Mouse (Mus musculus): Measurements from ENCODE around the gene Rb1. TPM values are rescaled to one million over a fixed set of nuclear protein-coding genes. Genes with fewer than 3 reads are reported as not detected.

Gene Rb1
- polyA plus RNA-seq, 1 experiment from 2014 or later: 27.1 TPM

DNA sequence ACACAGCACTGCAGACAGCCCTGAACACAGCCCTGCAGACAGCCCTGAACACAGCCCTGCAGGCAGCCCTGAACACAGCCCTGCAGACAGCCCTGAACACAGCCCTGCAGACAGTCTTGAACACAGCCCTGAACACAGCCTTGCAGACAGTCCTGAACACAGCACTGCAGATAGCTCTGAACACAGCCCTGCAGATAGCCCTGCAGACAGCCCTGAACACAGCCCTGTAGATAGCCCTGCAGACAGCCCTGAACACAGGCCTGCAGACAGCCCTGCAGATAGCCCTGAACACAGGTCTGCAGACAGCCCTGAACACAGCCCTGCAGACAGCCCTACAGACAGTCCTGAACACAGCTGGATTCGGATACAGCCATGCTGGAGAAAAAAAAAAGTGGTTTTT is 150.6 kb downstream of the Rb1 start:
- H3K9me3 ChIP-seq: no peaks in the 10 kb centered on the region
- H3K4me3 ChIP-seq: no peak overlapping the region
- no peaks in the 10 kb centered on the region for H3K27me3 ChIP-seq (ENCODE audit: insufficient read depth, poor library complexity, severe bottlenecking)
- peaks cover 100% of the 10 kb centered on the region for H3K36me3 ChIP-seq
- DNase-seq (ENCODE audit: low spot score): no peak
- WGBS: 94% methylated on average over 1 of the region's 1 CpGs
- no peaks in the 10 kb centered on the region for H3K4me1 ChIP-seq (replicated peaks)
- no peak overlapping the region for H3K27ac ChIP-seq

DNA sequence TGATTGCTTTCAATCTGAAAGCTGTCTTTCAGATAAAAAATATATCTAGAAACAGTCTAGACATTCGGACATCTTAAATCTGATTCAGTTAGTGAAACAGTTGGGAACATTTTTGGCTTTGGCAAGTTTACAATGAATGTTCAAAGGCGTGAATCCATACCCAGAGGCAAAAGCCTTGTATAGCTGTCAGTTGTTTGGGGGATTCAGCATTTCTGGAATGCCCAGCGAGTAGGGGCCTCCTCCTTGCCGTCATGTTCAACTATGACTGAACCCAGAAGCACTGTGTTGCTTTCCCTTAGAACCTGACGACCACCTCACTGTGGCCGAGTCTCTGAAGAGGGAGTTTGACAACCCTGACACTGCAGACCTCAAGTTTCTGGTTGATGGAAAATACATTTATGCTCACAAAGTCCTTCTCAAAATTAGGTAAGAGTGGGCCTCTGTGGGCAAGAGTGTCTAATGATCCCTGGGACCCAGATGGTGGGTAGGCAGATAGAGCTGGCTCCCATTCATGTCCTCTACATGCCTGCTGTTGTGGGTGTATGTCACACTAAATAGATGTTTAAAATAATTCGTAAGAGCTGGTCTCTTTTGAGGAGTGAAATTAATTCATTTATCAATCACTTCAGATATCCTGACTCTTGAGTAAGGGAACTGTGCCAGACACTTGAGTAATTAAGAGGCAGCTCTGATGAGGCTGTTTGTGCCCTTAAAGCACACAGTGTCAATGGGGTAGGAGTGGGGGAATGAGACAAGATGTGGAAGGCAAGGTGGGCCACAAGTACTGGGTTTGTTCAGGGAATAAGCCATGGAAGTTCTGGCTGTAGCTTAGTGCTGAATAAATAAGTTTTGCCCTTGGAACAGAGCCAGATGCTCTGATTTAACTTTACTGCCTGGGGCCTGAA is 151.3 kb downstream of the Rb1 start:
- Histone ChIP-seq H3K27ac (no peak overlapping the region), H3K27me3 (ENCODE audit: insufficient read depth, poor library complexity, severe bottlenecking) (no peaks in the 10 kb centered on the region), H3K4me3 (no peak overlapping the region), H3K9me3 (no peaks in the 10 kb centered on the region), H3K4me1 (replicated peaks) (no peaks in the 10 kb centered on the region), H3K36me3 (peaks cover 100% of the 10 kb centered on the region)
- 89% methylated on average over 7 of the region's 7 CpGs for WGBS
- no peak for DNase-seq (ENCODE audit: low spot score)

DNA sequence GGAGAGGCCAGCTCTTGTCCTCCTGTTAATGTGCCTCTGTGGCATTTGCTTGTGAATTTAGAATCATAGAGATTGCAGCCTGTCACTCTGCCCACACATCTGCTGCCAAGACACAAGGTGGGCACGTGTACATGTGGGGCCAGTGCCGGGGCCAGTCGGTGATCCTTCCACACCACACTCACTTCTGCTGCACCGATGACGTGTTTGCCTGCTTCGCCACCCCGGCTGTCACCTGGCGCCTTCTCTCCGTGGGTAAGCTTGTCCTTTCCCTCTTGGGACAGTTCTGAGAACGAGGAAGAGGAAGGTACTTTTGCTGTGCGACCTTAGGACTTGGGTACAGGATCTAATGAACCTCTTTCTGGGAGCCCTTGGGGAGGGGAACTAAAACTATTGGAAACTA is 152.0 kb downstream of the Rb1 start:
- no peak overlapping the region for H3K27ac ChIP-seq
- no peaks in the 10 kb centered on the region for H3K4me1 ChIP-seq (replicated peaks)
- H3K9me3 ChIP-seq: no peaks in the 10 kb centered on the region
- H3K27me3 ChIP-seq (ENCODE audit: insufficient read depth, poor library complexity, severe bottlenecking): no peaks in the 10 kb centered on the region
- WGBS: 89% methylated on average over 11 of the region's 11 CpGs
- H3K4me3 ChIP-seq: no peak overlapping the region
- peaks cover 99% of the 10 kb centered on the region for H3K36me3 ChIP-seq
- no peak for DNase-seq (ENCODE audit: low spot score)

DNA sequence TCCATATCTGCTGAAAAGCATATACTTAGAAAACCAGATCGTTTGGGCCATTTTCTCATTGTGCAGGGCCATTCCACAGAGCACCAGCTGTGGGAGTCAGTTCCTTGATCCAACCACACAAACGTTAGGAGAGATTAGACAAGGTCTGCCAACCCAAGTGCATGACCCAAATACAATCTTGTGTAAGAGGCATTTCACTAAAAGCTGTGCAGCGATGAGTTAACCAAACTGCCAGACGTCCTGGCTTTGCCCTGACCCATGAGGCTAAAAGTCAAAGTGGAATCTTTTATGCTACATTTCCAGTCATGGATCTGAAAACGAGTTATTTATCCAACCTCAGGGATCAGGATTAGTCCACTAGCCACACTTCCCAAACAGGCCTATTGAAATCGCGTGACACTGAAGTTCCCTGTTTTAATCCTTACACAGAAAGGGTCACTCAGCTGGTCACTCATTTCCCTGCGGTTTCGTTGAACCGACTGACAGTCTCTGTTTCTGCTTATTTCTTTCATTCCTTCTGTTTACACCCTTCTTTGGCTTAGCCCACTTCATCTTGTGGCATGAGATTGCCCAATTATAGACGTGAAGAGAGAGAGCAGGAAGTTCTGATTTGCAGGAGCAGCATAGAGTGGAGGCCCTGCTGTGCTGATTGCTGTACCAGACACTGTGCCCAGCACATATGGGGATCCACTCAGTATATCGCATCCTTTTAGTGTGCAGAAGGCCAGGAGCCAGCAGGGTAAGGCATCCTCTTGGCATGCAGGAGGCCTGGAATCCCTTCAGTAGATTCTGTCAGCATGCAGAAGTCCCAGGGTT is 153.2 kb downstream of the Rb1 start:
- peaks cover 99% of the 10 kb centered on the region for H3K36me3 ChIP-seq
- no peaks in the 10 kb centered on the region for H3K4me1 ChIP-seq (replicated peaks)
- DNase-seq (ENCODE audit: low spot score): no peak
- H3K9me3 ChIP-seq: no peaks in the 10 kb centered on the region
- WGBS: 85% methylated on average over 12 of the region's 12 CpGs
- no peaks in the 10 kb centered on the region for H3K27me3 ChIP-seq (ENCODE audit: insufficient read depth, poor library complexity, severe bottlenecking)
- no peak overlapping the region for H3K27ac ChIP-seq
- H3K4me3 ChIP-seq: no peak overlapping the region

DNA sequence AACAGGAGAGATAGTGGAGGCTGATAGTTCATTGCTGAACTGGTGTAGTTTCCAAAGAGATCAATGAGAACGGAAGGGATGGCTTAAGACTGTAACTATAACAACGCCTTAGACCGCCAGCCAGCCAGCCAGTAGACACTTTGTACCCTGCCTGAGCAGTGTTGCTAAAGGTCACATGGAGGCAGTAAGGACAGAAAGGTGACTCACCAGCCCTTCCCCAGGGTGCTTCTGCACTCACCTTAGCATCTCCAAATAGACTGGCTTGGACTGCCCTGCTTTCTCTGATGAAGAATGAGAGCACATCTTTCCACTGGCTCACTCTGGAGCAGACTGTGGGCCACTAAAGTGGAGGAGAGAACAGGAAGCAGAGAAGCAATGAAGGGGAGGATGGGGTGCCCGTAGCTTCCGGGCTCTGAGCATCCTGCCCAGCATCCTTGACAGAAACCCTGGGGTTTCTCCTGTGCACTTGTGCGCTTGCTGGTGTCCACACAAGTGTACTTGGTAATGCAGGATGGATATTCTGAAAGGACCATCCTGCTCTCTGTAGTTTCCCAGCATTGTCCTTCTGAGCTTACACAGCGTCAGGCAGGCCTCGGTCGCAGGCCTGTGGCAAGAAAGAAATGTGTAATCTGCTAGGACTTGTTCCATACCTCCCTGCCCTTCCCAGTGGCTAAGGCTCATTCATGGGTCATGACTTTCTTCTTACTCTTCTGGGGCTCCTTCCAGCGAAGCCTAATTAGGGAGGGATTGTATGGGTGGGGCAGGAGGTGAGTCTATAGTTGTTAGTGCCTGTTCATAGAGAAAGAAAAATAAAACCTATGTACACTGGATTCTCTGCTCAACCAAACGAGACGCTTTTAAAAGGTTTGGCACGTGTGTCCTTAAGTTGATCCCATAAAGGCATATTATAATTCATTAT is 155.4 kb downstream of the Rb1 start:
- DNase-seq (ENCODE audit: low spot score): no peak
- no peak overlapping the region for H3K27ac ChIP-seq
- peaks cover 99% of the 10 kb centered on the region for H3K36me3 ChIP-seq
- H3K27me3 ChIP-seq (ENCODE audit: insufficient read depth, poor library complexity, severe bottlenecking): no peaks in the 10 kb centered on the region
- no peaks in the 10 kb centered on the region for H3K4me1 ChIP-seq (replicated peaks)
- H3K9me3 ChIP-seq: no peaks in the 10 kb centered on the region
- H3K4me3 ChIP-seq: no peak overlapping the region
- WGBS: 91% methylated on average over 13 of the region's 13 CpGs

DNA sequence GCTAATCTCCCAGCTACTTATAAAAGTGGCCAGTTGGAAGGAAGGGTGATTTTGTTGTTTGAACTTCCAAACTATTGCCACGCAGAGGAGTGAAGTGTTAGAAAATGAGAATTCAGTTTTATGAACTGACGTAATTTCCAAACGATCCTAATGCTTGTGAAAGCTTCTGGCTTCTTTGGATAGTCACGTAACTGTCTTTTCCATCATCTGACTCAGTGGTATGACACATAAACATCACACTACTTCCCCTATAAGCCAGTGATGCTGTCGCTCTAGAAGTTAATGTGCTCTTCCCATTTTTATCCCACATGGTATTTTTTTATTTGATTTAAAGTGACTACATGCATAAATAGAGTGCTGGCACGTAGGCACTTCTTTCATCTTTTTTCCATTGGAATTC is 157.0 kb downstream of the Rb1 start:
- H3K9me3 ChIP-seq: no peaks in the 10 kb centered on the region
- H3K4me1 ChIP-seq (replicated peaks): no peaks in the 10 kb centered on the region
- H3K36me3 ChIP-seq: peaks cover 99% of the 10 kb centered on the region
- no peak overlapping the region for H3K27ac ChIP-seq
- DNase-seq (ENCODE audit: low spot score): no peak
- H3K4me3 ChIP-seq: no peak overlapping the region
- H3K27me3 ChIP-seq (ENCODE audit: insufficient read depth, poor library complexity, severe bottlenecking): no peaks in the 10 kb centered on the region
- 93% methylated on average over 6 of the region's 6 CpGs for WGBS

DNA sequence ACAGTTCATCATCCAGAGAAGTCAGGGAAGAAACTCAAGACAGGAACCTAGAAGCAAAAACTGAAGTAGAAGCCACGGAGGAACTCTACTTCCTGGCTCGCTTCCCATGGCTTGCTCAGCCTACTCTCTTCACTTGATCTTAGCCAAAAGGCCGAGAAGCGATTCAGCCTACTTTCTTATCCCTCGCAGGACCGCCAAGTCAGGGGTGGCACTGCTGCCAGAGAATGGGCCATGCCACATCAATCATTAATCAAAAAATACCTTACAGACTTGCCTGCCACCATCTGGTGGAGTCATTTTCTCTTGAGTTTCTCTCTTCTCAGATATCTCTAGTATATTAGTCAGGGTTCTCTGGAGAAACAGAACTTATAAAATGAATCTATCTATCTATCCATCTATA is 160.5 kb downstream of the Rb1 start:
- no peaks in the 10 kb centered on the region for H3K9me3 ChIP-seq
- no peaks in the 10 kb centered on the region for H3K27me3 ChIP-seq (ENCODE audit: insufficient read depth, poor library complexity, severe bottlenecking)
- no peaks in the 10 kb centered on the region for H3K4me1 ChIP-seq (replicated peaks)
- peaks cover 99% of the 10 kb centered on the region for H3K36me3 ChIP-seq
- H3K4me3 ChIP-seq: no peak overlapping the region
- H3K27ac ChIP-seq: no peak overlapping the region
- 94% methylated on average over 6 of the region's 6 CpGs for WGBS
- no peak for DNase-seq (ENCODE audit: low spot score)

DNA sequence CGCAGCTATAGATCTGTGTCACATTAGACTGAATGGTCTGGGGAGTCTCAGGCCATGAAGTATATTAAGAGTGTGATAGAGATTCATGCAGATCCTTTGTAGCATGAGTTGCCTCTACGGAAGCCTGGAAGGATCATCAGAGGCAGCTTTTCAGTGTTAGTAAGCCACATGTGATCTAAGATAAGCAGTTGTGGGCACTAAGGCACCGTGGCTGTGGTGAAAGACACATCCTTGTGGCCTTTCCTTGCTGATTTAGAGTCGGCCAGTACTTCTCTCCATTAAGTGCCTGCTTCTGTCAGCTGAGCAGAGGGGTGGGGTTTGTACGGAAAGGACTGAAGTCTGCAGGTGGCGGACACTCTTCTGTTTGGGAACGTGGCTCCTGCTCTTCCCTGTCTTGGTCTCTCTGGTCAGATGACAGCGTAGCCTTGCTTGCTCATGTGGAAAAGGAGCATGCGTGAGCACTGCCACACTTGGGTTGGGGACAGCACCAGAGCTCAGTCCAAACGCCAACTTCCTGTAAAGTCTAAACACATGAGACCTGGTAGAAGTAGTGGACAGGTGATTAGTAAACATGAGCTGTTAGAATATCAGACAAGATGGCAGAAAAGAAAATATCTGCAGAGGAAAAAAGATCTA is 162.1 kb downstream of the Rb1 start:
- DNase-seq (ENCODE audit: low spot score): no peak
- Histone ChIP-seq H3K9me3 (no peaks in the 10 kb centered on the region), H3K27me3 (ENCODE audit: insufficient read depth, poor library complexity, severe bottlenecking) (no peaks in the 10 kb centered on the region), H3K36me3 (peaks cover 100% of the 10 kb centered on the region), H3K4me1 (replicated peaks) (no peaks in the 10 kb centered on the region), H3K4me3 (no peak overlapping the region), H3K27ac (no peak overlapping the region)
- WGBS: 90% methylated on average over 10 of the region's 10 CpGs

DNA sequence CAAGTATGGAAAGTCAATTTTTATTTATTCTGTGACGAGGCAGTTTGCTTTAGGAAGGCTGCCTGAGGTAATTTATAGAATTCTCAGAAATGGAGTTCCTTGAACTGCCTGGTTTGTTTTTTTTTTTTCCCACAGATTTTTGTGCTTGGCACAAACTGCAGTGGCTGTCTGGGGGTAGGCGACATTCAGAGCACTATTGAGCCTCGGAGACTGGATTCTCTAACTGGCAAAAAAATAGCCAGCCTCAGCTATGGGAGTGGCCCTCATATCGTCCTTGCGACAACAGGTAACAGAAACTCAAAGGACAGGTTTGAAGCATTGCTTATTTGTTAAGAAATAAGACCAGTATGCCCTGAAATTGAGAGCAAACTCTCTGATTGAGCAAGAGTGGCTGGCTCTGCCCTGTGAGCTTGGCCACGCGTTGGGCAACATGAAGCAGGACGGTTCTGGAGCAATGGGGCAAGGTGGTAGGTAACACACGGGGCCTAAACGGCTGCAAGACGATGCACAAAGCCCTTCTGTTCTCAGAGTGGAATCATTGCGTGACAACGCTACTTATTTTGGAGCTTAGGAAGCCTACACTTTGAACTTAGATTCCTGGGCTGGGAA is 163.3 kb downstream of the Rb1 start:
- Histone ChIP-seq H3K36me3 (peaks cover 100% of the 10 kb centered on the region), H3K27me3 (ENCODE audit: insufficient read depth, poor library complexity, severe bottlenecking) (no peaks in the 10 kb centered on the region), H3K4me3 (no peak overlapping the region), H3K27ac (no peak overlapping the region), H3K9me3 (no peaks in the 10 kb centered on the region), H3K4me1 (replicated peaks) (no peaks in the 10 kb centered on the region)
- no peak for DNase-seq (ENCODE audit: low spot score)
- 94% methylated on average over 13 of the region's 13 CpGs for whole genome bisulfite sequencing

DNA sequence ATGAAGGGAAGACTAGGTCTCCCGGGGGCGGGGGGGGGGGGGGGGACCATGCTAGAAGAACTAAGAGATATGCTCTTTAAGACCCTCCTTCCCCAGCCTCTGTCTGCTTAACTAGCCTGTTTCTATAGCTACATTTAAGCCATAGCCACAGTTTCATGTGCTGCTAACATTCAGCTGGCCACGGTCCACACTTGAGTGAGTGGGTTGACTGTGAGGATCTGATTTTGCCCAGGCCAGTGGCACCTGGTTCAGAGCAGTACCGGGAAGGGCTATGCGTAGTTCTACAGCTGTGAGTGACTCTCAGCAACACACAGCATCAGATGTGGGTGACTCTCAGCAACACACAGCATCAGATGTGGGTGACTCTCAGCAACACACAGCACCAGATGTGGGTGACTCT is 164.3 kb downstream of the Rb1 start:
- 88% methylated on average over 5 of the region's 5 CpGs for WGBS

DNA sequence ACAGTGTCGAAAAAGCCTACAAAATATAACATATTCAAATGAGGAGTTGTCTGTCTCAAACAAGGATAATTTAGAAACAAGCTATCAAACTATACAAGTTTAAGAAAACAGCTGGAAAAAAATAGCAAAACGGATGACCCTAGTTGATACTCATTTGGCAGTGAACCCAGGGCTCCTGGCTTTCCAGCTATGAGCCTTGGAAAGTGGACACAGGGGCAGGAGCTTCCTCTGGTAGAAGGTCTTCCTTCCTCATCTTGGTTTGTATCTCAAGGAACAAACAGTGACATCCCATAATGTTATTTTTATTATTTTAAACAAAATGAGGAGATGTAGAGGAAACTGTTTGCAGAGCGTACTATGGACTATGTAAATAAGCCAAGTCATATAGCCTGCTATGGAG is 177.5 kb downstream of the Rb1 start:
- H3K4me3 ChIP-seq: no peak overlapping the region
- no peaks in the 10 kb centered on the region for H3K9me3 ChIP-seq
- 94% methylated on average over 3 of the region's 3 CpGs for WGBS
- no peak overlapping the region for H3K27ac ChIP-seq
- no peak for DNase-seq (ENCODE audit: low spot score)
- H3K4me1 ChIP-seq (replicated peaks): peaks cover 21% of the 10 kb centered on the region
- no peaks in the 10 kb centered on the region for H3K27me3 ChIP-seq (ENCODE audit: insufficient read depth, poor library complexity, severe bottlenecking)
- peaks cover 53% of the 10 kb centered on the region for H3K36me3 ChIP-seq

More for the DNA sequence above, 164.3 kb downstream of the Rb1 start:
- Histone ChIP-seq H3K27me3 (ENCODE audit: insufficient read depth, poor library complexity, severe bottlenecking) (no peaks in the 10 kb centered on the region), H3K36me3 (peaks cover 100% of the 10 kb centered on the region), H3K9me3 (no peaks in the 10 kb centered on the region), H3K4me3 (no peak overlapping the region), H3K27ac (no peak overlapping the region), H3K4me1 (replicated peaks) (no peaks in the 10 kb centered on the region)
- no peak for DNase-seq (ENCODE audit: low spot score)

DNA sequence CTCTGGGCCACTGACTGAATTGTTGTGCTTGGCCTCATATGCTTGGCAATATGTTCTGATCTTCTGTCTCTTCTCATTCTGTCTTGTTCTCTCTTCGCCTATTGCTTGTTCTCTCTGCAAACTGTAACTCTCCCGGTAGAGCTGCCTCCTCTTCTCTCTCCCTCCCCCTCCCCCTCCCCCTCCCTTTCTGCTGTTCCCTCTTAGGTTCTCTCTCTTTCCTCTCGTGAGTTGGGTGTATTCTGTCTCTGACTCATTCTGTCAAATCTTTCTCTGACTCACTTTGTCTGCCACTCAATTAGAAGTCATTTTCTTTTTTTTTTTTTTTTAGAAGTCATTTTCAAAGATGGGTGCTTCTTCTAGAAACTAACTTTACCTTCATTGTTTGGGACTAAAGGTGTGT is 178.9 kb downstream of the Rb1 start:
- no peak for DNase-seq (ENCODE audit: low spot score)
- WGBS: 68% methylated on average over 3 of the region's 3 CpGs
- H3K4me3 ChIP-seq: no peak overlapping the region

More for the DNA sequence above, 178.9 kb downstream of the Rb1 start:
- peaks cover 34% of the 10 kb centered on the region for H3K4me1 ChIP-seq (replicated peaks)
- H3K36me3 ChIP-seq: peaks cover 41% of the 10 kb centered on the region
- no peak overlapping the region for H3K27ac ChIP-seq
- no peaks in the 10 kb centered on the region for H3K9me3 ChIP-seq
- no peaks in the 10 kb centered on the region for H3K27me3 ChIP-seq (ENCODE audit: insufficient read depth, poor library complexity, severe bottlenecking)

Data from hindbrain, embryonic 10.5 days (tissue).